Mouse (Mus musculus) thymus, postnatal 4 days (tissue): ENCODE measurements around the gene Spock1.
A peak's percentile ranks its signal among the peaks of the same experiment; 100 is the strongest.

Experiments
- DNase-seq: peaks from one replicate; pipeline ENCODE4 v3.0.0; 2021

Spock1 gene

GRCm38 (mm10) chr13:57908266-57908582 is at the start of gene Spock1:
Gene Spock1 (minus strand): TSS chr13:57908332.
- DNase-seq = peak; percentile 88

DNA sequence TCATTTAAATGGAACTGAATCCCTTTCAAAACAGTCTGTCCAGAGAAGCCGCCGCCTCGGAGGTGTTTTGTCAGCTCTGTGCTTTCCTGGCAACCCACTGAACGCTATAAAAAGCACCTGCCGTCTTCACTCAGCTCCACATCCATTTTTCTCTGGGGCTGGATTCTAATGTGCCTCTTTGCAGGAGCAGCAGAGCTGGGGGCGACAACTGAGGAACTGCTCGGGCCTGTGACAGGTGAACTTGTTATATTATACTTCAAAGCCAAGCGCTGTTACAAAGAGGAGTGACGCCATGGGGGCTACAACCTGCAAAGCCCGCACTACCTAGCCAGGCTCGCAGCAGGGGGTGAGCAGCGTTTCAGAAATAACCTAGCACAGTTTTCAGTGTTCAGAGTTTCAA is 42.0 kb upstream of the Spock1 start:
- DNase-seq = no peak

GRCm38 (mm10) chr13:57949513-57949912 is 41.4 kb upstream of the Spock1 start:
- no peak for DNase-seq

DNA sequence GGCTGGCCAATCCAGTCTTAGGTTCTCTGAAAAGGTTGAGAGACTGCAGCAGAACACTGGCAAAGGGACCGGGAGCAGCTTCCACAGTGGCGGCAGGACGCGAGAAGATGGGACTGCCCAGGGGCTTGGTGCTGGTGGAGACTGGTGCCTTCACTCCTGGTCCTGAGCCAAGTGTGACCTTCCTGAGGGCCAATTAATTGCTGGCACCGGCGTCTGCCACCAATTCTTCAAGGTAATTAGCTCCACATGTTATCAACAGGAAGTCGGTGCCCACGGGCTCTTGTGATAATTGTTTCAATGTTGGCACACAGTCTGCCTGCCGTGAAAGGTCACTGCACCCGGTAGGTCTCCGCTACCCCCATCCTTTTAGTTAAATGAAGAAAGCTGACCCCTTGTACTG is 37.1 kb upstream of the Spock1 start:
- no peak for DNase-seq

DNA sequence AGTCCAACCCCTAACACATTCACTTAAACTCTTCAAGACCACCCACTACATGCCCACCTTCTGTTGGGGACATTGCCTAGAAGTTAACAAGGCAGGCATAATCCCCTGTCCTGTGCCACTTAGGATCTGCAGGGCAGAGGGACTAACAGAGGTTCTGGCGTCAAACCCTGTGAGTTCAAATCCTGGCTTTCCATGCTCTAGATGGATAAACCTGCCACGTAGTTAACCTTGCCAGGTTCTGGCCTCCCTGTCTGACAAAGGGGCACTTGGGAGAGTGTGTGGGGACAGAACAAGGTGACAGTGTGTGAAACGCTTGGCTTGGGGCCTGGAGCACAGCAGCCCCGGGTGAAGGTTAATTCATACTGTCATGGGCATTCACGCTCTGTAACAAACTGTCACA is 36.3 kb upstream of the Spock1 start:
- DNase-seq = no peak

GRCm38 (mm10) chr13:57943900-57944299 is 35.8 kb upstream of the Spock1 start:
- no peak for DNase-seq

DNA sequence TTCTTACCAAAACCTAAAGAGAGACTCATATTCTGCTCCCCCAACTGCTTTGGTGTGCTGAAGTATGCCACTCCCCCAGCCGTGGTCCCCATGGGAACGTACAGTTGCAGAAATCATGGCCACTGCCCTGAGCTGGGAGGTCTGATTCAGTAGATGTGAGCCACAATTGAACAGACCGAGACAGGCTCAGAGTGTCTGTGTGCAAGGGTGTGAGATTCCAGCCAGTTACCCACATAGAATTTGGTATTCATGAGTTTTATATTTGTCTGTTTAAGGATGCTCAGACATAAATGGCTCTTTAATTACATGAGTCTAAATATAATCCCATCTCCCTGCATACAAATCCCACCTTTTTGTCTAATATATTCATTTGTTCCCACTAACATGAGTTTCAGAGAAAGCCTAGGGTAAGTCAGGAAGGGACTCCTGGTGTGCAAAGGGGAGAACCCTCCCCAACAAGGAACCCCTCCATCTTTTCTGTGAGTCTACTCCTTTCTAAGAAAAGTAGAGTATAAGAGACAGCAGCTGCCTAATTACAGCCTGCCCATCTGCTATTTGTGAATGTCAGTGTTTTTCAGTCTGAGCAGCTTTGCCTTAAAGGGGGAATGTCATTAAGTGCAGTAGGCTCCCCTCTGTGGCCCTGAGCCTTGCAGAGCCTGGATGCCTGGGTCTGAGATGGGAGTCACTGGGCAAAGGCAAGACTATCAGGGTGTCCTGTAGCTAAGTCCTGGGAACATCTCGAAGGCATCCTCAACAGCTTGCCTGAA is 29.5 kb upstream of the Spock1 start:
- no peak for DNase-seq

DNA sequence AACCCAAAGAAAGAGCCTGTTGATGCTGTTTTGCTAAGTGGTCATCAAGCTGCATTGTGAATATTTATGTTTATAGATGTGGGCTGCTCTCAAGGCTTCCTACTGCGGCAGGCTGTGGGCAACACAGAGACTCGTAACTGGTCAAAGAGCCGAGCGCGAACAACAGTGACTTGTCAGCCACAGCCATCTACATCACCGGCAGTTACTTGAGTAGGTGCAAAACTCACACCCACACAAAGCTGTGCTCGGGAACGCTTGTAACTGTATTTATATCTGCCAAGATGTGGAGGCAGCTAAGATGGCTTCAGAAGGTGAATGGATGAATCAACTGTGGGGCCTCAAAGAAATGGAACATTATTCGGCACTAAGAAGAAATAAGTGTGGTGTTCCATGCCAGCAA is 23.9 kb upstream of the Spock1 start:
- DNase-seq = no peak

GRCm38 (mm10) chr13:57931376-57931775 is 23.2 kb upstream of the Spock1 start:
- DNase-seq = no peak

GRCm38 (mm10) chr13:57930720-57931119 is 22.6 kb upstream of the Spock1 start:
- DNase-seq = no peak

DNA sequence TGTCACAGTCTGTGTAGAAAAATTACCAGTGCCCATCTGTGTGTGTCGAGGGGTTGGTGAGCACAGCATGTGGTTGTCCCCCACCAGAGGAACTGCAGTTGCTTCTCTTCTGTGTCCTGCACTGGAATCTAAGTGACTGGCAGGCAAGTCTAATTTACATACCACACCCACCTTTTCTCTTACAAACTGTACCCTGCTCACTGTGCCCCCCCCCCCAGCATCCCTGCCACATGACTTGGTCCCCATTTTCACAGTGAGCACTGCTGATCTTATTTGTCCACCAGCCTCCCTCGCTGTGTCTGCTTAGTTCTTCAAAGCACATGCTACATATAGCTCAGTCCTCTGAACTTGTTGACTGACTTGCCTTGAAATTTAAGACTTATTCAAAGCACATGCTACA is 22.2 kb upstream of the Spock1 start:
- DNase-seq = no peak

DNA sequence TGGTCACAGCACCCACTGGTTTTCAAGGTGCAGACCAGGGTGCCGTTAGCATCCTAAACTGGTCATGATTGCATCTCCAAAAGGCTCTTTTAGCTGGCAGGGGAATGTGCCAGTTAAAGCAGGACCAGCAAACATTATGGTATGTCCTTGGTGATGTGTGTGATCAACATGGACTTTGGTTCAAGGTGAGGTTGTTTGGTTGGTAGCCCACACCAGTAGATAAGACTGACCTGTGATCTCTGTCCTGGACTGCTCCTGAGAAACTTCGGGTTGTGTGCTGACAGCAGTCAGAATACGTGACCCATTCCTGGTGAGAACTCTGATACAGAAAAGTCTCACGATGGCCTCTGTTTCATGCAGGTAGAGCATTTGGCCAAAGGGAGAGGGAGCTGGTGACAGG is 11.8 kb upstream of the Spock1 start:
- no peak for DNase-seq

DNA sequence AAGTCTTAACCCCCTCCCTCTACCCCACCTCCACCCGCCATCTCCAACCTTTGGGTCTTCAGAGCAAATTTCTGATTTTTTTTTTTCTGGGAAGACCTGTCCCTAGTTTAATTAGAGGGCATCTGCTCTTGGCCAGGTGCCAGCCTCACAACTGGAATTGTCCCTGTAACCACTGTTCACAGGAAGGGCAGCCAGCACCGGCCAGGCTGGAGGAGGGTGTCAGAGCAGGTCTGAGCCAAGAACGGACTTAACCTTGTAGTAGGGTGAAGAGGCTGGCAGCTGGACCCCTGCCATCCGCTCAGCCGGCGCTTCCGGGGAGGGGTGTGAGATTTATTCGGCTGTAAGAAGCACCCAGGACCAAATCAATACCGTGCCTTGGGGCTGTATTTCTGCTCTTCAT is 3.0 kb upstream of the Spock1 start:
- no peak for DNase-seq

DNA sequence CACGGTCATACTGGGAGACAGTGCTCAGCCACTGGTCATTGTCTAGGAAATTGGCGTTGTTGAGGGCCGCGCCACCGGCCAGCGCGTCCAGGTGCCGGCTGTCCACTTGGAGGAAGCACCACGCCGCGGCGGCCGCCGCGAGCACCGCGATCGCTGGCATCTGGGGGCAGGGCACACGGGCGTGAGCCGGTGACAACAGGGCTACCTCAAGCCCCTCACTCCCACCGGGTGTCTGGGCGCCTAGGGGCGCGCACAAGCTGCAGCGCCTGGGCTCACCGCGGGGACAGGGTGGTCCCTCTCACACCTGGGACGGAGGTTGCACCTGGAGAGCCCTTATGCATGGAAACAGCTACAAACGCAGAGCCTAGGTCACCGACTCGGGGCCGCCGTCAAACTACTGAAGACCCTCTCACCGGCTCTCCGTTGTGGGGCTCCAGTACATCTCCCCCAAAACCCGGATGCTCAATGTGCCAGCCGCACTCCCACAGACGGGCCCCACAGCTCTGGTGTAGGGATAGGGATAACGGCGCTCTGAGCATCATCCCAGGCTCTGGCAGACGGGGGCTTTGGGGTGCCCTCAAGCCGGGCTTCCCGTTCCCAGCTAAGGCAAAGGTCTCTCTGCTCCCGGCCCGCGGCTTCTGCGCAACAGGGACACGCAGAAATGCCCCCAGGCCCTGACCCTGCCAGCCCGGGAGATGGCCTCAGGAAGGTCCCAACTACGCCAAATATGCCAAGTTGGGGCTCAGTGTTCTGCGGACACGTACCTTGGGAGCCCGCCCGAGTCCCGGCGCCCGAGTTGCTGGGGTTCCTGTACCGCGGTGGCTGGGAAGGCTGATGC is 485 bp downstream of the Spock1 start:
- DNase-seq = no peak

GRCm38 (mm10) chr13:57894597-57894996 is 13.5 kb downstream of the Spock1 start:
- no peak for DNase-seq

- no peak for DNase-seq
Observed at GRCm38 (mm10) chr13:57889708-57890107, 18.4 kb downstream of the Spock1 start.

DNA sequence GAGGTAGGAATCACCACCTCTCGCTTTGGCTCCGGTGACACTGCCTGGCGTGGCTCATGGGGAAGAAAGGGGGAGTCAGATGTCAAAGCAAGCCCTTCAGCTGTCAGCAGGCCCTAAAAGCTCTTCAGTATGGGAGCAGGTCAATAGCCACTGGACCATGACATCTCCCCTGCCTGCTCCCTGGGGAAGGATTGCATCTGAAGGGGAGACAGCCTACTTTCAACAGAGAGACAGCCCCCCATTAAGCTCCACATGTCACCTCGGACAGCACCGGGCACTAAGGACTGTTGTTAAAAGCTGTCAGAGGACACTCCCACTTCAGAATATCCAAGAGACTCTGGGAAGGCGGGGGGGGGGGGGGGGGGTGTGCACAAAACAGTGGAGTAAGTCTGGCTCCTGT is 19.1 kb downstream of the Spock1 start:
- DNase-seq = no peak

DNA sequence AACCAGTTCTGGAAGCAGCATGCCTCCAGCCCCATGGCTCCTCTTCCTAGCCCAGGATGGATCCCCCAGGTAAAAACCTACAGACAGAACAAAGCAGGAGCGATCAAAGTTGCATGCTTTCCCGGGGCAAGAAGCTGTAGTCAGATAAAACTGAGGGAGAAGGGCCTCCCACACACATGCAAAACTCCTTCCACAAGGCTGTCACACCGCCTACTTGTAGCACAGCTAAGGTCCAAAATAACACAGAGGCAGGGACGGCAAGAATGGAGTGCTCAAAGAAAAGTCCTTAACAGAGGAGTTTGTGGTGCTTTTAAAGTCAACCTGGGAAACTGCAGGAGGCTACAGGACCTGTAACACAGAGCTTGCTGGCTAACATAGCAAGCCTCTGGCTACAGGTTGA is 28.3 kb downstream of the Spock1 start:
- DNase-seq = no peak

- DNase-seq = no peak
Observed at GRCm38 (mm10) chr13:57878797-57879196, 29.3 kb downstream of the Spock1 start.

DNA sequence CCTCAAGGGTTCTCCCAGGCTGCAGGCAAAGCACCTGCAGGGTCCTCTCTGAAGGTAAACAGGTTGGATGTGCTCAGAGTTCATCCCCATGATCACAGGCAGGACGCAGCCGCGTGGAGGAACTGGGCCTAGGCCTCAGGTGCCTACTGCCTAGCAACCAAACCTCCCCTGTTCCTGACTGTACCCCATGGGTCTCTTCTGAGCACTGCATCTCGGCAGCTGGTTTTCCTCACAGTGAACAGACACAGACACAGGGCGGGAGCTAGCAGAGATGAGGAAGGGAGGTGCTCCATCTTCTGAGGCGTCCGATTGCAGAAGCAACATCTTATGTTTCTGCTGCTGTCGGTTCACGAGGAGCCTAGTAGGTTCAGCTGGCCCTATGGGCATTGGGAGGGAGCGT is 30.4 kb downstream of the Spock1 start:
- DNase-seq = no peak

DNA sequence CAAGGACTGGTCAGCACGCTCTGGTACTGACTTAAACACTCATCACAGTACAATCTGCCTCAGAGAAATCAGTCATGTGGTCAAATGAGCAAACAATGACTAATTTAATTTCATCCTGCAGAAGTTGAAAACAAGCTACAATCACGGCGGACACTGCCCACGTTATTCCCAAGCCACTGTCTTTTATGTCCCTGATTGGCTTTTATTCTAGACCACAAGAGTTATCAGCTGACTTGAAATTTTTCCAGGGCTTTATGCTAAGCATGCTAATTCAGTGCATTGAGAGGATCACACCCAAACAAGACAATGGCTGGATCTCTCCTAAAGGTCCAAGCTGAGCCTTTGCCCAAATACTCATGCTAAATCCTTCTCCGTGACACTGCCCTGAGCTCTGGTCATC is 31.2 kb downstream of the Spock1 start:
- no peak for DNase-seq

- no peak for DNase-seq
Observed at GRCm38 (mm10) chr13:57870058-57870457, 38.1 kb downstream of the Spock1 start.

GRCm38 (mm10) chr13:57867586-57867985 is 40.5 kb downstream of the Spock1 start:
- DNase-seq = peak; percentile 10

- no peak for DNase-seq
Observed at GRCm38 (mm10) chr13:57865029-57865428, 43.1 kb downstream of the Spock1 start.

DNA sequence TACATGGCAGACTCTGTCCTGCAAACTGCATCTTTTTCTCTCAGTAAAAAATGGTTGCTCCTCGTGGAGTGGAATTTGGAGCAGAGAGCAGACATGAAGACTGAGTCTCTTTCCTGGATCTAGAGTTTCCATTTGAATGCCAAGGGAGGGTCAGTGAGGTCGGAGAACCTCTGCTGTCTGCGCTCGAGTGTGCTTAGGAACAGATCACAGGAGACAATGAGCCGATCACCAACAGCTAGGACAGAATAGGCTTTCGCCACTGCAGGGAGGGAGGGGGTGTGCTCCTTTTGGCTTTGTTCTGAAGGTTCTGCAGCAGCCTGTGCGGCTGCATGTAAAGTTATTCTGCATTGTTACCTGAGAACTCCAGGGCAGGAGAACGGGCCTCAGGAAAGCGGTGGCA is 49.6 kb downstream of the Spock1 start:
- DNase-seq = no peak
